Mouse (Mus musculus) bone marrow macrophage, adult 2 months (primary cell): ENCODE measurements around the gene Gm20219.

ENCODE experiments used
- CTCF ChIP-seq: IDR thresholded peaks from 2 replicates; pipeline ENCODE4 v1.5.1; 2012; ENCODE audit warnings: low read depth, mild to moderate bottlenecking, low read length, moderate library complexity
- POLR2A ChIP-seq: IDR thresholded peaks from 2 replicates; pipeline ENCODE4 v1.6.1; 2012; ENCODE audit warnings: mild to moderate bottlenecking, low read depth, low read length, borderline replicate concordance

DNA sequence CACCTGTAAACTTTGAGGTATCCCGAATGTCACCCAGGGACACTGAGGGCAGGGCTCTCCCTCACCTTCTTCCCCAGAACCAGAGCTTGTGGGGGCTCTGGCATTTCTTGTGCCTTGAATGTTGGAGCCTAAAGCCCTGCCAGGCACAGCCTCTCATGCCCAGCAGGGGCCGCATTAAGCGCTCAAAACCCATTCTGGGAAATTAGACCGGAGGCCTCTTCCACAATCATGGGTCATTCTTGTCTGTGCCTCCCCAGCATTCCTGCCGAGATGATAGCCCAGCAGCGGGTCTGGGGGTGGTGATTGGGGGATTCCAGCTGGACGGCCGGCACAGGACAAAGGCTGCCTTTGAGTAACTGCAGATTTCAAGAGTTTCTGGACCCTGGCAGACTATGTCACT lies 16.3 kb downstream of the Gm20219 start:
- TF ChIP-seq CTCF: no peak
- TF ChIP-seq POLR2A: no peak
